Mouse (Mus musculus) retina, postnatal 1 day (tissue): ENCODE measurements around the gene Dhdds.

Source experiments
- DNase-seq: peaks from one replicate; pipeline ENCODE4 v3.0.0-alpha.2; 2012

The Dhdds gene

DNA sequence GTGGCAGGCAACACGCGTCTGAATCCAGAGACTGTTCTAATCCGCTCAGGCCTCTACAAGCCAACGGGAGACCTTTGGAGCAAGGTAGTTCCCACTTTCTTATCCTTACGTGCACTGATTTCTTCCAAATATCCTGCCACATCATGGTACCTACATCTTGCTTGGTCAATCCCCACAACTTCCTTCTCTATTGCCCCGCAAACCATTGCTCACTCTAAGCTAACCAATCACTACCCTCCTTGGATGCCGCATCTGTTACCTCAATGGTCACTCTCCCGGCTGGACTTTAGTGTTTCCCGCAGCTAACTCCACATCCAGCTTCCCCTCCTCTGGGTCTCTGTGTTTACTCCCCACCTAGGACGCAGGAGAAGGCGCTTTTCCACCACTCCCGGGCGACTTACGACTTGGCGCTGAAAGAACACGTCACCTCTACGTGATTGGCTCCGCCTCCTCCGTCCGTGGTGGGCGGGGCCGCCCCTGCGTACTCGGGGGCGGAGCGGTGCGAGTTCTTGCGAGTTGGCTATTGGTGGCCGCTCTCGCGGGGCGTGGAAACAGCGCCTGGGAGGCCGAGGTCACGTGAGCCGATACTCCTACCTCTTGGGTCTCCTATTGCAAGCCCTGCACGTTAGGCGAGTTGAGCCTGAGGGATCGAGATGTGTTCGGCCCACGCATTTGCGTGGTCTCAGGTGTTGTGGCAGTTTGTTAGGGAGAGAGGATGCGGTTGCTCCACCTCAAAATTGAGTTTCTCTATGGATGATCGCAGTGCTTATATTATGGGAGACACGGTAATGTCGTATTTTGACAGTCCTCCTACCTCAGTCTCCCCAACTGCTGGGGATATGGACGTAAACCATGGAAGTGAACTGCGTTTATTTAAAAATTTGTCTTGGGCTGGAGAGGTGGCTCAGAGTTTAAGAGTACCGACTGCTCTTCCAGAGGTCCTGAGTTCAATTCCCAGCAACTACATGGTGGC is at the start of gene Dhdds:
Gene Dhdds (minus strand): TSS at position 453 of the 973 bp plus-strand sequence.
- DNase-seq = peak; percentile 99

DNA sequence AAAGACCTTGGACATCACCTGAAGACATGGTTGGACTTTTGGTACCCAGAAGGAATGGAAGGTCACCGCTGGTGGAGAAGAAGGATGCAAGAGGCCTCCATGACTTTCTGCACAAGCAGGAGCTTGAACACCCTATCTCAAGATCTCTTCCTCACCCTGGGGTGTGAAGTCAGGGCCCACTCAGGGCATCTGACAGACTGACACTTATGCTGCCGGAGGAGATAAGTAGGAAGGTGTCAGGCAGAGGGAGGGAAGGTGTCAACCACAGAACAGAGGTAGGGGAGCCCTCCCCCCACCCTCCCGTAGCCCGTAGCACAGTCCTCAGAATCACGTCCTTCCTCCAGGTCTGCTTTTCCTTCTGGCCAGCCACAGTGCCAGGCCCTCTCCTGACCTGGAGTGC is 46.9 kb upstream of the Dhdds start:
- no peak for DNase-seq

DNA sequence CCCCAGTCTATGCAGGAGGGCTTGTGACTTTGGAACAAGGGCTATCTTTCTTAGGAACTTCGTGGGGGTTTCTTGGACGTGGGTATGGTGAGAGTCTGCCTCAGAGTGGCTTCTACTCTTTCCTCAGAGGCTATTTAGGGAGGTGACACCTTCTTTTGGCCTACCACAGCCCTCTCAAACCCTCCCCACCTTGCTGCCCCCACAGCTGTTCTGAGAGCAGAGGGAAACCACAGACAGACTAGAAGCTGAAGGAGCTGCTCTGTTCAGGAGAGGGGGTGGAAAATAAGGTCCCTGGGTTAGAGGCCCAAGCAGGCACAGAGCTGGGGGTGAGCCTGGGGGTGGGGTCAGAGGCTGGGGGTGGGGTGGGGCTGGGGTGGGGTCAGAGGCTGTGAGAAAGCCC is 42.3 kb upstream of the Dhdds start:
- no peak for DNase-seq

DNA sequence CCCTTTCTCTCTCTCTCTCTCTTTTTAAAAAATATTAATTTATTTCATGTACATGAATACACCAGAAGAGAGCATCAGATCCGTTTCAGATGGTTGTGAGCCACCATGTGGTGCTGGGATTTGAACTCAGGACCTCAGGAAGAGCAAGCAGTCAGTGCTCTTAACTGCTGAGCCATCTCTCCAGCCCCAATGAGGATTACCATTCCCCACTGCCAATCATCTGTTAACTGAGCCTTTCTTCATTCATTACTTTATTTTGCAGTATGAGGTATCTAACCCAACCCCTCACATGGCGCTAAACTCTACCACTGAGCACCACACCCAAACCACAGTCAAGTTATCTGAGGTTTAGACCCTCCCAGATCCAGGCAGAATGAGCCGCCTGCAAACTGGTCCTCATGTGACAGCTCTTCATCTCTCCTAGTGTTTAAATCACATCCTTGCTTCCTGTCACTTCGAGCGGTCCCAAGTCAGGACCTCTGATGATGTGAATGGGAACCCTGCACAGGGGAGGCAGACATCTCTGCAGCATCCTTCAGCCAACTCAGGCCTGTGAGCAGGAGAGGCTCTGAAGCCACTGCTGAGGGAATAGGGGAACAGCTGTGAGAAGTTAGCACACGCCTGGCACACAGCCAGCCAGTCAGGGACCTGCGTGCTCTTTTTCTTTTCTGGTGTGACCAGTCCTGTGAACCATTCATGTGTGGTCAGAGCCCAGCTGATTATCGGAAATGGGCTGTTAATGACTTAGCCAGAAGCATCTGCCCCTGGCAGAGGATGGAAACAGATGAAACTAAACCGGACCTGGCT is 40.8 kb upstream of the Dhdds start:
- DNase-seq = peak; percentile 80

DNA sequence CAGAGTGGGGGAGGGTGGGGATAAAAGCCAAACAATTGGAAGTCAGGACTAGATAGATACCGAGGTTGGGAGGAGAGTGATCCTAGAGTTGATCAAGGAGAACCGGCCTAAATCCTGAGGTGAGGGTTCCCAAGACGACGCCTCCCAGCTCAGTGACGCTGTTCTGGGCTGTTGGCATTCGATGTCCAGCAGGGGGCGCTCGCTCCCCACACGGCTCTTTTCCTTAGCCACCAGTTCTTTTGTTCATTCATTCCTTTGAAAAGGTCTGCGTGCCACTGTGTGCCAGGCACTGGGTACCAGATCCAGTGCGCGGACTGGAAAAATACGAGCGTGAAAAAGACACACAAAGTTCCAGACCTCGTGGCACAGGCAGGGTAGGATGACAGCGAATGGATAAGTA is 35.2 kb upstream of the Dhdds start:
- peak; percentile 84 for DNase-seq

DNA sequence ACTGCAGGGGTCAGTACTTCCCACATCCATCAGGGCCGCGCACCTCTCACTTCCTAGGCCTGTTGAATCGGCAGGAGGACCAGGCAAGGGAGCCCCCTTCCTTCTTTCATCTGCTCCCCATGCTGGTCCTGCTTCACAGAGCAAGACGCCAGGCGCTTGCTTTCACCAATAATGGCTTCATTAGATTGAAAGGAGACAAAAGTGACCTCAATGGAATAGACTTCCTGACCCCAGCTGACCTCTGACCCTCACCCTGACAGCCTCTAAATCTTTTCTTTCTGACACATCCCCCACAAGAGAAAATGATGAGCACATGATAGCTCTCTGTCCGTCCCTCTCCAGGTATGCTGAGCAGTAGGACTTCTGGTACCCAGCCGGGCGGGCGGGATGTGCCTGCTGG is 25.1 kb upstream of the Dhdds start:
- no peak for DNase-seq

DNA sequence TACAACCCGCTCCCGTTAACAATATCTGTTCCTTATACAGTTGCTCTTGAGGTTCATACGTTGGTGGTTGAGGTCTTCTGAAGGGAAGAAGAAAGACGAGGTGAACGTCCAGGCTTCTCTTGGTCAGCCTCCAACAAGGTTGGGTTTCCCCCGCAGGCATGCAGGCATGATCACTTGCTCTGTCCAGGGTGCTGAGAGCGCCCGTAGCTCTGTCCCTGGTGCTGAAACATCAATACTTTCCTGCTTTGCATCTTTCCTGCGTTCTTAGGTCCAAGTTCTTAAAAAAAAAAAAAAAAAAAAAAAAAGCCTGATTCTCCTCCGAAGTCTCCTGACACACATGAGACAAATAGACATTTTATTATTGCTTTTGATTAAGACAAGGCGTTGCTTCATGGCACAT is 19.9 kb upstream of the Dhdds start:
- peak; percentile 81 for DNase-seq

DNA sequence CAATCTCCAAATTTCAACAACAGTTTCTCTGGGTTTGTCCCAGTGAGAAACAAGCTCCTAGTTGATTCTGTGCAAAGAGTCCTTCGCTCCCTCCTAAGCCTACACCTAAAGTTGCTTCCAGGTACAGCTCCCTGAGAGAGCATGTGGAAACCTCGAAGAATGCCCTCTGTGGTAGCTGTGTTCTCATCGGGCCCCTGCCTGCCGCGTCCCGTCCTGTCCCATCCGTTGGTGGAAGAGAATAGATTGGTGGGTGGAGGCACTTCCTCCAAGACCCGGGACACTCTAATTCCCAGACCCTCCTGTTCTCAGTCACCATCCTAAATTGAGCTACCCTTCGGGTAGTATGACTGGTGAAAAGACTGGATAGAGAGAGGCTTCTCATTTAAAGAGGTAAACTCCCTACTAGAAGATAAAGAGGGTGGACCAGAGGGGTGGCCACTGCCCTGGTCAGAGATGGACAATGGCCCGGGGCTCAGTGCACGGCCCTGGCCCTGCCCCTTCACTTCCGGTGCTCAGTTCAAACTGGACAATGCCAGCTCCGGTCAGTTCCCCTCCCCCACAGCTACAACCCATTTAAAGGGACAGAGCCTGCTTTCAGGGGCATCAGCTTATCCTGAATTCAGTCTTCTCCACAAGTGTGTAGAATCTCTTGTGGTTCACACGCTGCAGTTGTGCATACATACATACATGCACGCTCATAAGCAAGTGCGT is 19.1 kb upstream of the Dhdds start:
- DNase-seq = peak; percentile 80

DNA sequence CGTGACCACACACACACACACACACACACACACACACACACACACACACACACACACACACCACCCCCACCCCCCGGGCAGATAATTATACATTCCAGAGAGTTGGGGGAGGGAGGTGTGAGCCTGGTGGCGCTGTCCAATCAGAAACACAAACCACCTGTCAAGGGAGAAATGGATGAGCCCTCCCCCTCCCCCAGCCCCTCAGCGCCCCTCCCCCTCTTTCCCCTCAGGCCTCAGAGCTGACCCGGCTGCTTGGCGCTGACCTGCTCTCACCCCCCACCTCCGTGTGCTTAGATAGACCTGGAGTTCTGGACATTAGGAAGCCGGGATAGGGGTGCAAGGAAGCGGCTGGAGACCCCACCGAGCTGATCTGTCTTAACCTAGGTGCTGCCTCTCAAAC is 18.5 kb upstream of the Dhdds start:
- peak; percentile 46 for DNase-seq

DNA sequence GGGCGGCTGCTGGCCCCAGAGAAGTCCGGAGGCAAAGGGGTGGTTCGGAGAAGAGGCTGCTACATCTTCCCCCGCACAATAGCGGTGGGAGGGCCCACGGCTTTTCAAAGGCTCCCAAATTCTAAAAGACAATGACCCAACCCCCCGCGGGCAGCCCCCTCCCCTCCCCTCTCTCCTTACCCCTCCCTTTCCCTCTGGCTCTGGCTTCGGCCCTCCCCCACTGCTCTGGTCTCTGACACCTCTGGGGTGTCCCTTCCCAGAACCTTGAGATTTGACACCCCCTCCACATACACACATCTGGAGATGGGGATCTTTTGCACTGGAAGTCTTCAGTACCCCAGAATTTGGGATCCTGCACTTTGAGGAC is 18.0 kb upstream of the Dhdds start, which contains the start of gene Lin28a:
Gene Lin28a (minus strand): TSS at position 63 of the 367 bp plus-strand sequence.
- DNase-seq = no peak

DNA sequence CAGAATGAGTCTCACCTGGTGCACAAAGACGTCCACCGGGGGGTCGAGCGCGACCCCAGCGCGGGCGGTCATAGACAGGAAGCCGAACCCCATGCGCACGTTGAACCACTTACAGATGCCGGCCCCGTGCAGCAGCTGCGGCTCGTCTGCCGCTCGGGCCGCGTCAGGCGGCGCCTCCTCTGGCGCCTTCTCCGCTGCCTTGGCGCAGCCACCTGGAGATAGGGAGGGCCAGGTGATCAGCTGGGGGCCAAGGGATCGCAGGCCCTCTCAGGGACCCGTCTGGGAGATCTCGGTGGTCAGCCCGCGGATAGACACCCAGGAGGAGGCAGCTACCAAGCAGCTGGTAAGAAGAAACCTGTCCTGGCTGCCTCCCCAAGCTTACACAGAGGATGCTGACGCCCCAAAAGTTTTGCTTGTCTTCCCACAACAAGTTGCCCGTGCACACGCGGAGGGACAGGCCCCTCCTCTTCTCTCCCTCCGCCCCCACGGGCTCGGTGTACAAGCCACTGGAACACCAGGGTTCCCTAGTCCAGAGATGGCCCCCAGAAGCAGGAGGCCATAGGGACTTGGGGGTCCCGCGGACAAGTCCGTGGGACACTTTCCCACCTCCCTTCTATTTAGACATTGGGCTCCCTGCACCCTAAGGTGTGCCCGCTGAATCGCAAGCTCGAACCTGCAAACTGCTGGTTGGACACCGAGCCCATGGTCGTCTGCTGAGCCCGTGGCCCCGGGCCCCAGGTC is 17.5 kb upstream of the Dhdds start:
- DNase-seq = no peak

DNA sequence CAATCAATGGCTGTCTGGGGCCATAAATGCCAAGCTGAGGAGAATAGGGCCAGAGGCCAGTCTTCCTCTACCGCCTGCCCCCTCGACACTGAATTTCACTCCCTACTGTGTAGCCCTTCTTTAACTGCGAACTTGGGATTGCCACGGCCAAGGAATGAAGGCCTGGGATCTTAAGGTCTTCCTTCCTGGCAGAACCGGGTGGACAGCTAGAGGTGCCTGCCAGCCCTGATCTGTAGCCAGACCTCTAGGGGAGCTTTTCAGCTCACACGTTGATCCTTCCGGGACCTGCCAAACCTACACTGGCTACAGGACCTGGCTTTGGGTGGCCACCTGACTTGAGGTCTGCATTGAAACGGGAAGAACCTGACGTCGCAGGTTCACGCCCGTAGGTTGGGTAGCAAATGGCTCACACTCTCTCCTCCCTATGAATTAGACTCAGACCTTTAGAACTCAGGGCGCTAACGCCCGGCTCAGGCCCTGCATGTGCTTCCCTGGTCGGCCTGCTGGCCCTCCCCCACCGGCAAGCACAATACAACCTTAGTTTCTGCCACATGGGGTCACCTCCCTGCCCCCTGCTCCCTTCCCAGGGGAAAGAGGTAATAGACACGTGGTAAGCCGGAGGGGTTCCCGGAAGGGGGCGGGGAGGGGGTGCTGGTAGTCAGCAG is 16.6 kb upstream of the Dhdds start:
- DNase-seq = no peak

DNA sequence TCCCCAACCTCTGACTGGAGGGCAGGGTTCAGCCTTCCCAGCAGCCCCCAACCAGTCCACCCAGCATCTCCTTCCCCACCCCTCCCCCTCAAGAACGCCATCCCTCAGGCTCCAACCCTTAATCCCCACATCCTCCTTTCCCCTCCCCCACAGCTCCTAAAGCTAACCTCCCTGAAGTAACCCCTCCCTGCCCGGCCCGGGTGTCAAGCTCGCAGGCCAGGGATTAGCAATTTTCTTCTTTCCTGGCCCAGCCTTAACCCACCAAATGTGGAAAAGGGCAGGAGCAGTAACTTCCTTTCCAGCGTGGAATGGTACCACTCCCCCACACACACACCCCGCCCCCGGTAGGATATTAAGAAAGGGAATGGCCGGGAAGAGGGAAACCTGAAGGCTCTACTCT is 16.0 kb upstream of the Dhdds start:
- peak; percentile 60 for DNase-seq

DNA sequence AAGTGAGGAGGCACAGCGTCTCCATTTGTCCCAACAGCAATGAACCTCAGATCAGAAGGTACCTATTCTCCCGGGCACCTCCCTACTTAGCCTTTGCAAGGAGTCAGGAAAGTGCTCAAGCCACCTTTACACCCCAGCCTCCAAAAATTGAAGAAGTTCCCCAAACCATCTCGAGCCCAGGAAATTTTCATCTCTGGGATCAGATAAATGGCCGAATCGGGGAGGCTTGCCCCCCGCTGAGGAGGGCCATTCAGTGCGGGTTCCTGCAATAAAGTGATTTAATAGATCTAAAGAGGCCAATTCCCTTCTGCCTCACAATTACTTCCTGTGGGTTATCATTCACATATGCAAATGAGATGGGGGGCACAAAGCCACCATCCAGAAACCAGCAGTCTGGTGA is 15.5 kb upstream of the Dhdds start:
- DNase-seq = no peak

DNA sequence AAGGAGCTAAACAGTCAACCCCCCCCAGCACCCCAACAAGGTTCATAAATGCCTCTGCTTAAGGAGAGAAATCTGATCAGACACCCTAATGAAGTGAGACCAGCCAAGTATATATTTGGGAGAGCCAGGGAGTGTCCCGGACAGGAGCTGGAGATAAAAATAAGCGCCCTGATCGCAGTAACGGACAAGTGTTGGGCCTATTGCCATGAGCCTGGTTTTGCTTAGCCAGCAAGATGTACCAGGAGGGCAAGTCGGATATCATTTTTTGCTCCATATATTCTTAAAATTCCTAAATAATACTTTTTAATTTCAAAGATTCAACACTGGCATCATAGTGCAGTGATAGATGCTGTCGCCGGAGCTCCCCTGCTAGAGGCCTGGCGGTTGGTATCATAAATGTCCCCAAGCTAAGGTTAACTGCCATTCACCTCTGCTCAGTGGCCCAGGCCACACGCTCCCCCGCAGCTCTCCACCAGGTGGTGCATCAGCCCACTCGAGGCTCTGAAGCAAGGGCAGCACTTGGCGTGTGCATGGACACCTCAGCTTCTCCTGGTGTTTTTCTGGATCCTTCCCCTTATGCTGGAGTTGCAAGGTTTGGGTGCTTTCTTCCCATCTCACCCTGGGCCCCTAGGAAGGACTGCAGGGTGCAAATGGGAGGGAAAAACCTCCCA is 12.3 kb upstream of the Dhdds start:
- peak; percentile 51 for DNase-seq

DNA sequence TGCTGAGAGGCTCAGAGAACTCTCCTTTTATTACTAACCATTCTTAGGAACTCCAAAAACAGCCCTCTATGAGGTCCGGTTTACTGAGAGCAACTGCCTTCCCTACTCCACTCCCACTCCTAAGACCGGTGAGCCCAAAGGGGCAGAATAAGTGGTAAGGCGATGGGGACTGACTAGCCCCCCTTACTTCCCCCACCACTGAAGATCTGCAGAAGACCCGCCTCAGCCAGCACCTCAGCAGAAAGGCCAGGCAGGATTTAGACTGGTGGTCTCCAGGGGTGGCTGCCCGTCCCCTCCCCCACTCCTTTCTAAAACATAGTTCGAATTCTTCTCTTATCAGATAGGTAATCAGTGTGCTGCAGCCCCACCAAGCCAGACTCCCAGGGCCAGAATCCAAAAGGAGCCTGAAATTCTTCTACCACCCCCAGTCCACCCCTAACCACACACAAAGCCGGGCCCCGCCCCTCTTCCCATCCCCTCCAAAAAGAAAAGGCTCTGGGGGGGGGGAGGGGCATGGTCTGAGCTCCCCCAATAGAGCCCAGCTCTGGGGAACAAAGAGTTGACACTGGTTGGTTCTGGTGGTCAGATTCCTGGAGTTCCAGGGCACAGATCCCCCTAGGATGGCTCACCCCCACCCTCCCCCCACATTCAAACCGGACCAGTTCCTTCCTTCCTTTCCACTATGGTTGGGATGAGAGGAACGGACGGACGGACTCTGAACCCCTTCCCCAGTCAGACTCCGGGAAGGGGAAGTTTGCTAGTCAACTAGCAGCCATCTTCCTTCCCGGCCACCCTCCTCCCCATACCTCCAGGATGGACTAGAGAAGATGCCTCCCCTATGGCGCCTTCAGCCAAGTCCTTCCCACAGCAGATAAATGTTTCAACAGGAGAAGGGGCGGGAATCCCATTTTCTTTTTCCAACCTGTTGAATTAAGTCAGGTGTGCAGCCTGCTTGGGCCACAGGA is 11.0 kb upstream of the Dhdds start:
- DNase-seq = no peak

DNA sequence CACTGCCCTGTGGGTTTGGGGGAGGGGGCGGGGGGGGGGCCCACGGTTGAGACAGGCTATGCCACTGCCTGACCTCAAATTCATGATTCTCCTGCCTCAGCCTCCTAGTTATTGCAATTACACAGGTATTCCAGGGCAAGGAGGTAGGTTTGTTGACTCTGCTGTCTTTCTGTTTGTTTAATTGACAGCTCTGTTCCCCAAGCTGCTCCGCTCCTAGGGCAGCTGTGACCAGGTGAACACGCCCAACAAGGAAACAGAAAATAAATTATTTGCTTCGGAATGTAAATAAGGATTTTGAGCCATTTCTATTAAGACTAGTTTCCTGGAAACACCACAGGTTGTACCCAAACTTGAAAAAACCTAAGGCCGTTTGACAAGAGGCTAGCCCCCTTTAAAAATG is 9.0 kb upstream of the Dhdds start:
- DNase-seq = no peak

DNA sequence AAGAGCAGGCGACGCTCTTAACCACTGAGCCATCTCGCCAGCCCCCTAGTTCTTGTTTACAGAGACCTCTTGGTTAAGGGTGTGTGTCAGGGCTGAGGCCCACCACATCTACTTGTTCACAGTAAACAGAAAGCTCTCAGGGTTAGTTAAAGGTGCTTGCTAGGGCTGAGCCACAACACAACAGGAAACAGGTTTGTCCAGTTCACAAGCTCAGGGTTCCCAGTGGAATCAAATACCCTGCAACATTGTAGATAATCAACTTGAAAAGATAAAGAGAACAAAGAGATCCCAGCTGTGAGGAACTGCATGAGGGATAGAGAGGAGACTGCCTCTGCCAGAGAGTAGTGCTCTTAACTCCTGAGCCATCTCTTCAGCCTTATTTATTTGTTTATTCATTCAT is 6.1 kb upstream of the Dhdds start:
- DNase-seq = no peak

DNA sequence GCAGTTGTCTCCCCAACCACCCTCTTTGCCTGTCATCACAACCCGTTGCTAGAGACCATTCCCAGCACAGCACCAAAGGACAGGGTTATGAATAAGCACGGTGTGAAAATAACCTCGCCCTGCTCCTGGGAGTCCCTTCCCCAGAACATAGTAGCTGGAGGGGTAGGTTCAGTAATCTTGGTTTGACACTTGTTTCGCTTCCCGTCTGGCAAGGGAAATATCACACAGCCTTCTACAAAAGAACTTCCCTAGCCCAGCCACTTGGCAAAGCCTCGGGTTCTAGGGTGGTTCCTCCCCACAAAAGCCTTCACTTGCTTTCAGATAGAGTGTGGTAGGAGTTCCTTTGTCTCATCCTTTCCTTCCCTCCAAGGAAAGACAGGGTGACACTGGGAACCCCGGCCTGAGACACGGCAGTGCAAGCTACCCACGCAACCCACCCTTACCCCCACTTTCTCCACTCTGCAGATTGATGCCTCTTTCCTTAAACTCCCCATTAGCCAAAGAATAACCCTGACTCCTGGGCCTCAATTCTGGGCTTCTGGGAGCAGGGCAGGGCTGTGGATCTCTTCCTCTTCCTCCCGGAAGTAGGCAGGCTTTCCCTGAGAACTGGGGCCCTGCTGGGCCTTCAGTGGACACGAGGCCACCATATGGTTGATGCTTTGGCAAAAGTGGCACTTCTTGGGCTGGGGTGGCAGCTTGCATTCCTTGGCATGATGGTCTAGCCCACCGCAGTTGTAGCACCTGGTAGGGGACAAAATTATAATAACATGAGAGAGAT is 5.1 kb upstream of the Dhdds start:
- no peak for DNase-seq
